Comparison of ENCODE assay signal across 20 mouse cellular contexts in the genomic region with DNA sequence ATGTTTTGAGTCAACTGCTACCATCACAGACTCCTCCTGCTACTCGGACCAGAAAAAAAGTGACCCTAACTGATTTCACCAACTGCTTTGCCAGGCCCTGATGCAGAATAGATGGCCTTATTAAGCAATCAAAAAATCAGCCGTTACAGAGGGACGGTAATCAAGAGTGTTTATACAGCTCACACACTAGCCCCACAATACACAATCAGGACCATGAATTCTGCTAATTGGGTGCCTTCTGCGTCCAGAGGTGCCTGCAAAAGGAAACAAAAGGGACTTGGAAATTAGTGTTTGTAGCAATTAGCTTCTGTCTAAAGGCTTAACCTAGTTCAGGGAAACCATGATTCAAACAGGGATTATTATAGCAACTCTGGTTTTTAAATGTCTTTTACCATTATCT.
DNase-seq lines count a peak whose midpoint lies in the region; ATAC-seq and TF ChIP-seq lines count a peak whose summit lies in the region.
"Had no signal": no experiment of that assay in that cellular context is flagged by ENCODE, and none has a peak within 500 bp of the region (broad histone marks: within the 10 kb centered on the region; RNA-seq: fewer than 3 reads in every experiment).

No protein-coding gene starts in this region.

- no peak for DNase-seq in hindbrain, postnatal 0 days (ENCODE audit: low spot score)
- DNase-seq in neural tube, embryonic 10.5 days (ENCODE audit: extremely low spot score, low spot score) = no peak
- DNase-seq in telencephalon, adult 2 months (ENCODE audit: low read depth, low spot score) = peak; percentile 8
- no peak for DNase-seq in gastrocnemius, postnatal 4 days (ENCODE audit: low spot score in 2 of 2)
- no peak for DNase-seq in testis, postnatal 10 days (ENCODE audit: low spot score)
- DNase-seq: adrenal gland, postnatal 36 days; cerebellum, adult 9-11 months; kidney, adult 8-10 months; kidney, postnatal 25 days; liver, postnatal 0 days; lung, postnatal 10 days; right cerebral cortex, adult 18-20 months; thymus, postnatal 25 days had no signal

- no peak overlapping the region for H3K4me3 ChIP-seq in hindbrain, embryonic 12.5 days
- no peak overlapping the region for H3K4me3 ChIP-seq in hindbrain, postnatal 0 days (ENCODE audit: low read length)
- H3K4me3 ChIP-seq in neural tube, embryonic 12.5 days = no peak overlapping the region
- H3K4me3 ChIP-seq in forebrain, embryonic 16.5 days (replicated peaks; ENCODE audit: low read length) = no peak overlapping the region
- H3K4me3 ChIP-seq: limb, embryonic 10.5 days had no signal

- H3K4me2 ChIP-seq in hindbrain, embryonic 12.5 days (replicated peaks) = no peak overlapping the region
- H3K4me2 ChIP-seq in hindbrain, postnatal 0 days (ENCODE audit: low read depth, low read length) = no peak overlapping the region
- no peak overlapping the region for H3K4me2 ChIP-seq in neural tube, embryonic 12.5 days (replicated peaks)
- H3K4me2 ChIP-seq in forebrain, embryonic 16.5 days (ENCODE audit: low read length) = no peak overlapping the region
- H3K4me2 ChIP-seq: heart, embryonic 11.5 days had no signal

- no peaks in the 10 kb centered on the region for H3K36me3 ChIP-seq in hindbrain, embryonic 12.5 days
- H3K36me3 ChIP-seq in hindbrain, postnatal 0 days (ENCODE audit: insufficient read depth, low read length) = no peaks in the 10 kb centered on the region
- no peaks in the 10 kb centered on the region for H3K36me3 ChIP-seq in neural tube, embryonic 12.5 days
- H3K36me3 ChIP-seq in forebrain, embryonic 16.5 days (ENCODE audit: control insufficient read depth, insufficient read depth) = no peaks in the 10 kb centered on the region
- H3K36me3 ChIP-seq: limb, embryonic 10.5 days had no signal

- H3K4me1 ChIP-seq in hindbrain, embryonic 12.5 days = peaks cover 10% of the 10 kb centered on the region; the same call in 1 of the 2 replicates
- H3K4me1 ChIP-seq in hindbrain, postnatal 0 days (ENCODE audit: insufficient read depth, low read length) = no peaks in the 10 kb centered on the region
- H3K4me1 ChIP-seq in neural tube, embryonic 12.5 days = 0 out of 2 replicates have a peak, but pooled peaks cover 2% of the 10 kb centered on the region
- peaks cover 7% of the 10 kb centered on the region; the same call in 1 of the 2 replicates for H3K4me1 ChIP-seq in forebrain, embryonic 16.5 days (replicated peaks; ENCODE audit: control insufficient read depth, insufficient read depth, low read length)

- TF ChIP-seq CTCF in hindbrain, postnatal 0 days (IDR thresholded peaks at IDR 0.05; ENCODE audit: low read depth) = no peak

- H3K27me3 ChIP-seq in hindbrain, embryonic 12.5 days = no peaks in the 10 kb centered on the region
- no peaks in the 10 kb centered on the region for H3K27me3 ChIP-seq in hindbrain, postnatal 0 days (ENCODE audit: insufficient read depth, low read length)
- H3K27me3 ChIP-seq in neural tube, embryonic 12.5 days (replicated peaks) = no peaks in the 10 kb centered on the region
- H3K27me3 ChIP-seq in forebrain, embryonic 16.5 days (replicated peaks; ENCODE audit: control insufficient read depth, insufficient read depth, low read length) = peaks cover 27% of the 10 kb centered on the region
- H3K27me3 ChIP-seq: CH12.LX had no signal

- H3K9ac ChIP-seq in hindbrain, embryonic 12.5 days = no peak overlapping the region
- no peak overlapping the region for H3K9ac ChIP-seq in hindbrain, postnatal 0 days (replicated peaks; ENCODE audit: low read length)
- no peak overlapping the region for H3K9ac ChIP-seq in neural tube, embryonic 12.5 days
- H3K9ac ChIP-seq in forebrain, embryonic 16.5 days (replicated peaks; ENCODE audit: low read depth, low read length) = no peak overlapping the region
- H3K9ac ChIP-seq: liver, postnatal 0 days had no signal

- peak; percentile 82 for ATAC-seq in hindbrain, embryonic 12.5 days (ENCODE audit: low FRiP score)
- no peak for ATAC-seq in hindbrain, postnatal 0 days
- ATAC-seq in neural tube, embryonic 12.5 days (ENCODE audit: low FRiP score, low read depth) = peak; percentile 61; the same call in 1 of the 2 replicates
- ATAC-seq in forebrain, embryonic 16.5 days = peak; percentile 91
- ATAC-seq: inflammation-experienced regulatory T-cells, adult 6 months; liver, postnatal 0 days had no signal

- H3K9me3 ChIP-seq in hindbrain, embryonic 12.5 days (replicated peaks) = no peaks in the 10 kb centered on the region
- H3K9me3 ChIP-seq in hindbrain, postnatal 0 days (ENCODE audit: low read length) = no peaks in the 10 kb centered on the region
- no peaks in the 10 kb centered on the region for H3K9me3 ChIP-seq in neural tube, embryonic 12.5 days
- no peaks in the 10 kb centered on the region for H3K9me3 ChIP-seq in forebrain, embryonic 16.5 days (ENCODE audit: control insufficient read depth, low read length)
- H3K9me3 ChIP-seq: limb, embryonic 10.5 days had no signal

- 0 out of 2 replicates have a peak overlapping the region, but pooled peaks have one; percentile 8 for H3K27ac ChIP-seq in hindbrain, embryonic 12.5 days
- H3K27ac ChIP-seq in hindbrain, postnatal 0 days = no peak overlapping the region
- H3K27ac ChIP-seq in neural tube, embryonic 12.5 days = no peak overlapping the region
- no peak overlapping the region for H3K27ac ChIP-seq in forebrain, embryonic 16.5 days (ENCODE audit: low read length)
- H3K27ac ChIP-seq: limb, embryonic 10.5 days had no signal

- WGBS in hindbrain, embryonic 12.5 days = 19% methylated on average over 4 of the region's 4 CpGs
- 30% methylated on average over 4 of the region's 4 CpGs for WGBS in hindbrain, postnatal 0 days
- WGBS in neural tube, embryonic 12.5 days = 5% methylated on average over 4 of the region's 4 CpGs
- 1% methylated on average over 4 of the region's 4 CpGs for WGBS in forebrain, embryonic 16.5 days
